Mouse (Mus musculus): Measurements from ENCODE around the gene Crebbp. TPM values are rescaled to one million over a fixed set of nuclear protein-coding genes. Genes with fewer than 3 reads are reported as not detected.

Crebbp gene
- total RNA-seq, 2 experiments from 2014 or later = 35.2 to 37.9 TPM

- DNase-seq (ENCODE audit: low spot score) = no peak
These were observed 161.2 kb downstream of the Crebbp start for GRCm38 (mm10) chr16:4052601-4053000.

- no peak for DNase-seq (ENCODE audit: low spot score)
These were observed 168.3 kb downstream of the Crebbp start for GRCm38 (mm10) chr16:4045524-4045923.

DNA sequence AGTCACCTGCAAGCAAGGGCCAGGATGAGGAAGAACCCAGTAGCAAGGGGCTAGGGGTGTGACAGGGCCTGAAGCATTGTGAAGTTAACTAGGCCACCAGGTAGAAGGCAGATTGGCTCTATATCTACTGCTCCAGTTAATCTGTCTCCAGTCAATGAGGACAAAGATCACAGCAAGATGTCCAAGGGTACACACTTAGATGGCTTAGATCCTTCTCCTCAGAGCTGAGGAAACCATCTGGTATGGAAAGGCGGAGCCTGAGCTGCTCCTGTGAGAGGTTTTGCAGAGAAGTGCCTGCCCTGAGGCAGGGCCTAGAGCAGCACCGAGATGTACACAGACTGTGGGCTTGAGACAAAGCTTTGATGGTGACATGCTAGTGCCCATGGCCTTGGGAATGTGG lies 169.7 kb downstream of the Crebbp start:
- DNase-seq (ENCODE audit: low spot score) = no peak

GRCm38 (mm10) chr16:4041646-4042045 lies 172.2 kb downstream of the Crebbp start:
- no peak for DNase-seq (ENCODE audit: low spot score)

GRCm38 (mm10) chr16:4040206-4040605 lies 173.6 kb downstream of the Crebbp start:
- DNase-seq (ENCODE audit: low spot score) = peak; percentile 41

DNA sequence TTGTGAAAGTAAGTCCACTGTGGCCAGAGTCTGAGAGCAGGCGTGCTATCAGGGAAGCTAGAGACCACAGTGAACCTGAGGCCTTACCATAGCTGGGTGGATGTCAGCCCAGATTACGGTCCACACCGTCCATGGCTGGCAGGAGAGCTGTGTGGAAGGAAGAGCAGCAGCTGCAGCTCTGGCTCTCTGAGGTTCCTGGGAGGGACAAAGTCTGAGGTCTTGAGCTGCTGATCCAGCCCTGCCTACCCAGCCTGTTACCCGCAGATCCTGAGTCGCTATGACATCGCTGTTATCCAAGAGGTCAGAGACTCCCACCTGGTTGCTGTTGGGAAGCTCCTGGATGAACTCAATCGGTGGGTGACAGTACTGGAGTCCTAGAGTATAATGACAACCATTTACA lies 176.1 kb downstream of the Crebbp start:
- DNase-seq (ENCODE audit: low spot score) = no peak

DNA sequence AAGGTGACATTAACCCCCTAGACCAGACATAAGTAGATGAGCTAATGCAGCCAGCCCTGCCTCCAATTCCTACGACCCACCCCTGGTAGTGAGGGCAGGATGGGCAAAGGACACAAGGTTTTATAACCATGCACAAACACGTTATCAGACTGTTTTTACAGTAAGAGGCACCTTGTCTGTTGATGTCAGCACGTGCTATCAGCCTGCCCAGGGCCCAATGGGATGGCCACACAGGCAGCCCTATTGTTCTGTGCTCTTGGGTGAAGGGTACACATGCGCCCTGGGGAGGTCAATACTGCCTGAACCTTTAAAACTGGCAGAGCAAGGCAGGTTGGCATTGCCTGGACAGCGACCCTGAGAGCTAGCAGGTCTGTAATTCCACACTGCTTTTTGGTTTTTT lies 177.0 kb downstream of the Crebbp start, which contains the start of gene Dnase1:
TSS of gene Dnase1 (plus strand) at position 136 of the 400 bp plus-strand sequence.
- no peak for DNase-seq (ENCODE audit: low spot score)

GRCm38 (mm10) chr16:4035575-4035974 lies 178.2 kb downstream of the Crebbp start:
- no peak for DNase-seq (ENCODE audit: low spot score)

GRCm38 (mm10) chr16:4034476-4034875 lies 179.3 kb downstream of the Crebbp start:
- DNase-seq (ENCODE audit: low spot score) = no peak

DNA sequence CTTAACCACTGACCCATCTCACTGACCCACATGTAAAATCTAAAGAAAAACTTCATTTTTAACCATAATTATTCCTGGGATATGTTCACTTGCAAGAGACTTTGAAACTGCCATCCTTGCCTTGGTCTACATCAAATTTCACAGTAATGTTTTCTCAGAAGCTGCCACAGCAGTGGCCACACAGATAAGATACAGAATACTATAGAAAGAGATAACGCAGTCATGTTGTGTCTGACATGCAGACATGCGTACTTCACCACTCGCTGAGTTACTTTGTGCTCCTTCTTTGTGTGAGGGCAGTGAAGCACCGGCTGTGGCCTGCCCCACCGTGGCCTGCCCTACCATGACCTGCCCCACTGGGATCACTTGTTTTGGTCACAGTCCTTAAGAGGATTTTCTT lies 179.8 kb downstream of the Crebbp start:
- no peak for DNase-seq (ENCODE audit: low spot score)

- no peak for DNase-seq (ENCODE audit: low spot score)
These were observed 181.5 kb downstream of the Crebbp start for GRCm38 (mm10) chr16:4032341-4032748.

GRCm38 (mm10) chr16:4031441-4032274 lies 182.1 kb downstream of the Crebbp start:
- DNase-seq (ENCODE audit: low spot score) = no peak

Small RNA genes lying within 50 kb of the gene (microRNA-seq; reads per million reads assigned to microRNA genes)
- not detected for gene Gm23413

Other genes starting within 250 kb of the Crebbp start
- gene Nlrc3, start 237.4 kb downstream of the Crebbp start, total RNA-seq (2021) = 1 to 10 TPM; 1.5 to 3.1 TPM
- 1 to 10 TPM; 7.6 to 9.2 TPM for gene Slx4, start 210.2 kb downstream of the Crebbp start, total RNA-seq (2021)
- gene Dnase1, start 177.1 kb downstream of the Crebbp start, total RNA-seq (2021) = under 1 TPM in 1 of 2 experiments, not detected in 1; 0.33 TPM
- gene Trap1, start 136.2 kb downstream of the Crebbp start, total RNA-seq (2021) = 100 to 1,000 TPM; 127 to 130 TPM
- gene Adcy9, start 206.5 kb upstream of the Crebbp start, total RNA-seq (2021) = 10 to 100 TPM; 33.7 to 36.2 TPM

All from gastrocnemius, adult 18-20 months (tissue).